Mouse (Mus musculus) heart, embryonic 14.5 days (tissue): ENCODE measurements around the gene Commd1. TPM values are rescaled to one million over a fixed set of nuclear protein-coding genes. Genes with fewer than 3 reads are reported as not detected.
A peak's percentile ranks its signal among the peaks of the same experiment; 100 is the strongest.

ENCODE experiments used
- ATAC-seq: fragments of 200-750 bp; cut with Nextera tagmentation; 2 replicates; pipeline ENCODE4 v1.8.0; 2017; ENCODE audit warnings: low read depth, moderate TSS enrichment; ENCODE audit not compliant: insufficient number of reproducible peaks, insufficient read depth, low FRiP score
- H3K27ac ChIP-seq, 2 experiments: fragments of 200-500 bp in 1 of 2; fragments of 300-500 bp in 1 of 2; sonication (generic) in 1 of 2; replicated peaks in 1 of 2; 2 replicates each; pipeline ENCODE4 v1.5.1; 2012 to 2014; ENCODE audit warnings: low read depth in 2 of 2, low read length in 2 of 2, control low read depth in 1 of 2, mild to moderate bottlenecking in 1 of 2, mixed read lengths in 1 of 2; ENCODE audit not compliant: control insufficient read depth in 1 of 2, insufficient read depth in 1 of 2
- H3K27me3 ChIP-seq: fragments of 300-500 bp; sonication (generic); 2 replicates; pipeline ENCODE4 v1.6.1; 2014; ENCODE audit warnings: mild to moderate bottlenecking, low read length, control low read depth; ENCODE audit not compliant: control insufficient read depth, insufficient read depth
- H3K36me3 ChIP-seq: fragments of 300-500 bp; sonication (generic); 2 replicates; pipeline ENCODE4 v1.6.1; 2014; ENCODE audit warnings: mild to moderate bottlenecking, control low read depth, low read length, mixed read lengths; ENCODE audit not compliant: control insufficient read depth, insufficient read depth
- H3K4me1 ChIP-seq, 2 experiments: fragments of 200-500 bp in 1 of 2; fragments of 300-500 bp in 1 of 2; sonication (generic) in 1 of 2; 2 replicates each; pipeline ENCODE4 v1.6.1; 2012 to 2014; ENCODE audit warnings: low read length in 2 of 2, control low read depth in 1 of 2, mixed read lengths in 1 of 2; ENCODE audit not compliant: control insufficient read depth in 2 of 2, insufficient read depth in 2 of 2
- H3K4me2 ChIP-seq: fragments of 300-500 bp; sonication (generic); 2 replicates; pipeline ENCODE4 v1.6.1; 2014; ENCODE audit warnings: mild to moderate bottlenecking, low read length
- H3K4me3 ChIP-seq, 2 experiments: fragments of 200-500 bp in 1 of 2; fragments of 300-500 bp in 1 of 2; sonication (generic) in 1 of 2; 2 replicates each; pipeline ENCODE4 v1.5.1; 2012 to 2014; ENCODE audit warnings: low read length in 2 of 2, mild to moderate bottlenecking in 2 of 2, control low read depth in 1 of 2, low read depth in 1 of 2, moderate library complexity in 1 of 2; ENCODE audit not compliant: control insufficient read depth in 1 of 2, insufficient read depth in 1 of 2
- H3K9ac ChIP-seq: fragments of 300-500 bp; sonication (generic); 2 replicates; pipeline ENCODE4 v1.6.1; 2014; ENCODE audit warnings: mild to moderate bottlenecking, low read length
- H3K9me3 ChIP-seq: fragments of 300-500 bp; sonication (generic); 2 replicates; pipeline ENCODE4 v1.6.1; 2016; ENCODE audit warnings: low read length, control low read depth; ENCODE audit not compliant: control insufficient read depth
- WGBS: fragments of 180-500 bp; shearing (Covaris S2); extraction: QIAGEN DNeasy Blood & Tissue Kit; methylation state at CpG from one replicate; pipeline ENCODE4 v1.1.7; 2014; 5-methylcytosine and 5-hydroxymethylcytosine counted together
- polyA plus RNA-seq: library from polyadenylated mRNA; unstranded; fragments of >200 nt; fragmentation: Nextera tagmentation; extraction: Ambion mirVana; gene quantifications from 2 replicates; pipeline ENCODE4 v1.2.1, GENCODE M21; 2014

The Commd1 gene
- polyA plus RNA-seq, 1 experiment from 2014 or later = 392 TPM

GRCm38 (mm10) chr11:22923606-22924005 lies 58.6 kb downstream of the Commd1 start:
- H3K27me3 ChIP-seq = no peaks in the 10 kb centered on the region
- no peaks in the 10 kb centered on the region for H3K9me3 ChIP-seq
- peaks cover 0 to 6% of the 10 kb centered on the region in 2 experiments; a peak in 1 of 4 replicates for H3K4me1 ChIP-seq
- WGBS = 76% methylated on average over 2 of the region's 2 CpGs
- H3K36me3 ChIP-seq = no peaks in the 10 kb centered on the region
- H3K4me2 ChIP-seq = no peak overlapping the region
- ATAC-seq = no peak
- no peak overlapping the region for H3K4me3 ChIP-seq
- H3K27ac ChIP-seq = no peak overlapping the region
- H3K9ac ChIP-seq = no peak overlapping the region

- Histone ChIP-seq H3K4me1 (no peaks in the 10 kb centered on the region), H3K4me3 (no peak overlapping the region), H3K36me3 (no peaks in the 10 kb centered on the region), H3K4me2 (no peak overlapping the region), H3K9me3 (no peaks in the 10 kb centered on the region), H3K27ac (no peak overlapping the region), H3K9ac (no peak overlapping the region), H3K27me3 (no peaks in the 10 kb centered on the region)
- no peak for ATAC-seq
- 69% methylated on average over 2 of the region's 2 CpGs for WGBS
These were observed 59.6 kb downstream of the Commd1 start for GRCm38 (mm10) chr11:22922546-22922945.

- no peak overlapping the region for H3K4me3 ChIP-seq
- no peaks in the 10 kb centered on the region for H3K36me3 ChIP-seq
- H3K9me3 ChIP-seq = no peaks in the 10 kb centered on the region
- H3K27me3 ChIP-seq = no peaks in the 10 kb centered on the region
- no peak overlapping the region for H3K27ac ChIP-seq
- no peak overlapping the region for H3K4me2 ChIP-seq
- WGBS = 81% methylated on average over 2 of the region's 2 CpGs
- H3K9ac ChIP-seq = no peak overlapping the region
- ATAC-seq = no peak
- no peaks in the 10 kb centered on the region for H3K4me1 ChIP-seq
These were observed 62.8 kb downstream of the Commd1 start for GRCm38 (mm10) chr11:22919336-22919735.

- Histone ChIP-seq H3K27ac (no peak overlapping the region), H3K4me3 (no peak overlapping the region), H3K9me3 (no peaks in the 10 kb centered on the region), H3K4me1 (0 out of 4 replicates have a peak, but pooled peaks cover 0 to 4% of the 10 kb centered on the region in 2 experiments), H3K36me3 (no peaks in the 10 kb centered on the region), H3K27me3 (no peaks in the 10 kb centered on the region), H3K9ac (no peak overlapping the region), H3K4me2 (no peak overlapping the region)
- no peak for ATAC-seq
- WGBS = 88% methylated on average over 7 of the region's 7 CpGs
These were observed 64.4 kb downstream of the Commd1 start for GRCm38 (mm10) chr11:22917786-22918185.

GRCm38 (mm10) chr11:22913744-22914143 lies 68.4 kb downstream of the Commd1 start:
- no peak overlapping the region for H3K27ac ChIP-seq
- 48% methylated on average over 4 of the region's 4 CpGs for WGBS
- no peaks in the 10 kb centered on the region for H3K27me3 ChIP-seq
- H3K9ac ChIP-seq = no peak overlapping the region
- no peaks in the 10 kb centered on the region for H3K9me3 ChIP-seq
- ATAC-seq = no peak
- no peak overlapping the region for H3K4me3 ChIP-seq
- H3K4me2 ChIP-seq = no peak overlapping the region
- H3K36me3 ChIP-seq = no peaks in the 10 kb centered on the region
- peaks cover 5 to 19% of the 10 kb centered on the region in 2 experiments for H3K4me1 ChIP-seq

GRCm38 (mm10) chr11:22911831-22912230 lies 70.4 kb downstream of the Commd1 start:
- Histone ChIP-seq H3K27ac (peak overlapping the region; percentile 33 to 43; a peak in 3 of 4 replicates), H3K27me3 (no peaks in the 10 kb centered on the region), H3K9me3 (no peaks in the 10 kb centered on the region), H3K4me1 (peaks cover 5 to 19% of the 10 kb centered on the region in 2 experiments), H3K36me3 (no peaks in the 10 kb centered on the region), H3K4me2 (0 out of 2 replicates have a peak overlapping the region, but pooled peaks have one; percentile 11), H3K4me3 (no peak overlapping the region), H3K9ac (no peak overlapping the region)
- WGBS = 36% methylated on average over 7 of the region's 7 CpGs
- ATAC-seq = no peak

- Histone ChIP-seq H3K27ac (peak overlapping the region; percentile 10 to 43; a peak in 2 of 4 replicates), H3K27me3 (no peaks in the 10 kb centered on the region), H3K9ac (no peak overlapping the region), H3K4me2 (no peak overlapping the region), H3K4me3 (no peak overlapping the region), H3K9me3 (no peaks in the 10 kb centered on the region), H3K36me3 (no peaks in the 10 kb centered on the region), H3K4me1 (peaks cover 0 to 14% of the 10 kb centered on the region in 2 experiments; a peak in 2 of 4 replicates)
- ATAC-seq = peak; percentile 50; the same call in 1 of the 2 replicates
These were observed 75.7 kb downstream of the Commd1 start for GRCm38 (mm10) chr11:22906453-22906865.

GRCm38 (mm10) chr11:22902923-22903322 lies 79.3 kb downstream of the Commd1 start:
- ATAC-seq = no peak

More at GRCm38 (mm10) chr11:22902923-22903322, 79.3 kb downstream of the Commd1 start:
- WGBS = 76% methylated on average over 2 of the region's 2 CpGs
- no peak overlapping the region for H3K27ac ChIP-seq
- H3K4me1 ChIP-seq = peaks cover 0 to 7% of the 10 kb centered on the region in 2 experiments; a peak in 2 of 4 replicates
- H3K4me3 ChIP-seq = no peak overlapping the region
- H3K9ac ChIP-seq = no peak overlapping the region
- H3K4me2 ChIP-seq = no peak overlapping the region
- peaks cover 16% of the 10 kb centered on the region for H3K36me3 ChIP-seq
- no peaks in the 10 kb centered on the region for H3K27me3 ChIP-seq
- no peaks in the 10 kb centered on the region for H3K9me3 ChIP-seq
